Mouse (Mus musculus): Measurements from ENCODE around the gene Phka1. TPM values are rescaled to one million over a fixed set of nuclear protein-coding genes. Genes with fewer than 3 reads are reported as not detected.

The Phka1 gene
- total RNA-seq, 2 experiments from 2014 or later, result 363 to 425 TPM

- no peak for DNase-seq
Observed at GRCm38 (mm10) chrX:102475555-102475954, 168.5 kb downstream of the Phka1 start.

Other genes starting within 250 kb of the Phka1 start
- 1 to 10 TPM; 2.5 to 3.1 TPM for gene Hdac8, start 138.9 kb downstream of the Phka1 start, total RNA-seq (2021)
- gene Gm3880, start 42.7 kb upstream of the Phka1 start, total RNA-seq (2021), result not detected
- gene Gm9112, start 63.4 kb upstream of the Phka1 start, total RNA-seq (2021), result not detected
- gene Dmrtc1b, start 63.6 kb upstream of the Phka1 start, total RNA-seq (2021), result not detected
- gene Dmrtc1c1, start 158.7 kb upstream of the Phka1 start, total RNA-seq (2021), result not detected
- not detected for gene Dmrtc1c2, start 210.4 kb upstream of the Phka1 start, total RNA-seq (2021)
- not detected for gene 1700031F05Rik, start 223.7 kb upstream of the Phka1 start, total RNA-seq (2021)

Data from gastrocnemius, postnatal 25 days (tissue).